Mouse (Mus musculus): ENCODE data around the gene Prrxl1. TPM values are rescaled to one million over a fixed set of nuclear protein-coding genes. Genes with fewer than 3 reads are reported as not detected.

Gene Prrxl1
- not detected in 2 replicates for polyA plus RNA-seq (2011; ENCODE audit: insufficient read length, low read depth, missing spikeins)

DNA sequence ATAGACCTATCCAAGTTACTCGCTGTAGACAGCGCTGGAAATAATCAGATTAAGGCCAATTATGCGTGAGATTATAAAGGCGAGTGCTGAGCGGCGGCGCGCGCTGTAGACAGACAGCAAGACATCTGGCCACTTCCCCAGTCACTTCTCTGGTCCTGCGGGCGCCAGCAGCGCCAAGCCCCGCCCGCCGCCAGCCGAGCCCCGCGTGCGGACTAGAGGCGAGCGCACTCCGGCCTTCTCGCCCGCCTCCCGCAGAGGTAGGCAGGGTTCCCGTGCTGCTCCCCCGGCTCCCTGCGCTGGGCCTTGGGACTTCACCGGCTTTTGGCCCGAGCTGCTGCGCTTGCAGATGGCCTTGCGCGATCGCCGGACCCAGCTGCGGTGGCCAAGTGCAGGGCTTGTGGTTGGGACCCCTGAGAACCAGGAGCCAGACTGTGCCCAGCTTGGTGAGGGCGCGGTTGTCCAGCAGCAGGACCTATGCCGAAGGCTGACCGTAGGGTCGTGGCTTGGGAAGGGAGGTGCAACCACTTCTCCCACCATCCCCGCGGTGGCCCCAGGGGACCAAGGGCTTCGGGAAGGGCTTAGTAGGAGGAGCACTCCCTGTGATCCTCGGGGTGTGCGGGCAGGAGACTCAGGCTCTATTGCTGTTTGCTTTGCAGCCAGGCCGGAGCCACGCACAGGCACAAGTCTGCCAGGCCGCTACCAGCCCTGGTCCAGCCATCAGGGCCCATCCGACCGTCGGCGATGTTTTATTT, at the start of gene Prrxl1:
Prrxl1 (plus strand) TSS at position 118 of the 752 bp plus-strand sequence.
- no peak within 1 kb of the TSS for H3K27ac ChIP-seq (ENCODE audit: insufficient read depth, low read length)
- TF ChIP-seq POLR2A (IDR thresholded peaks at IDR 0.05; ENCODE audit: low read depth, low read length) (no peak), CTCF (IDR thresholded peaks at IDR 0.05; ENCODE audit: borderline replicate concordance, insufficient read depth, low read length) (no peak)
- H3K4me1 ChIP-seq (ENCODE audit: control insufficient read depth, insufficient read depth, low read length): no peaks in the 10 kb centered on the region
- no peak within 1 kb of the TSS for H3K4me3 ChIP-seq (ENCODE audit: insufficient read depth, low read length)

DNA sequence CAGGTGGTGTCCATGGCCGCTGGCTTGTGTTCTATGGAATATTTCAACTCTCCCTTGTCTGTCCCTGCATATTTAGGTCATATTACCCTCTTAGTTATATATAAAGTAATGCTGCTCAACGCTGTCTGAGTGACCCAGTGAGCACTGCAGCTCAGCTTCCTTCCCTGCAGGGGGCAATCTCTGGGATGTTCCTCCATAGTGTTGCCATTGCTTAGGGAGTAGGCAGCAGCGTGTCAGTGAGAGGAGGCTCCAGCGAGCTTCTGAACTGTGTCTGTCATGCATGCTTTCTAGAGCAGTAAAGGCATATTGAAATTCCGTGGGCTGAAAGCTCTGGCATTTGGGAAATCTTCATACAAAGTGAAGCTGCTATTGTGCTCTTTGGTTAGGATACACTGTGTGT, 47.4 kb upstream of the Prrxl1 start:
- no peak overlapping the region for H3K4me3 ChIP-seq (ENCODE audit: insufficient read depth, low read length)
- TF ChIP-seq CTCF (IDR thresholded peaks at IDR 0.05; ENCODE audit: borderline replicate concordance, insufficient read depth, low read length) (no peak), POLR2A (IDR thresholded peaks at IDR 0.05; ENCODE audit: low read depth, low read length) (no peak)
- H3K27ac ChIP-seq (ENCODE audit: insufficient read depth, low read length): no peak overlapping the region
- H3K4me1 ChIP-seq (ENCODE audit: control insufficient read depth, insufficient read depth, low read length): no peaks in the 10 kb centered on the region

DNA sequence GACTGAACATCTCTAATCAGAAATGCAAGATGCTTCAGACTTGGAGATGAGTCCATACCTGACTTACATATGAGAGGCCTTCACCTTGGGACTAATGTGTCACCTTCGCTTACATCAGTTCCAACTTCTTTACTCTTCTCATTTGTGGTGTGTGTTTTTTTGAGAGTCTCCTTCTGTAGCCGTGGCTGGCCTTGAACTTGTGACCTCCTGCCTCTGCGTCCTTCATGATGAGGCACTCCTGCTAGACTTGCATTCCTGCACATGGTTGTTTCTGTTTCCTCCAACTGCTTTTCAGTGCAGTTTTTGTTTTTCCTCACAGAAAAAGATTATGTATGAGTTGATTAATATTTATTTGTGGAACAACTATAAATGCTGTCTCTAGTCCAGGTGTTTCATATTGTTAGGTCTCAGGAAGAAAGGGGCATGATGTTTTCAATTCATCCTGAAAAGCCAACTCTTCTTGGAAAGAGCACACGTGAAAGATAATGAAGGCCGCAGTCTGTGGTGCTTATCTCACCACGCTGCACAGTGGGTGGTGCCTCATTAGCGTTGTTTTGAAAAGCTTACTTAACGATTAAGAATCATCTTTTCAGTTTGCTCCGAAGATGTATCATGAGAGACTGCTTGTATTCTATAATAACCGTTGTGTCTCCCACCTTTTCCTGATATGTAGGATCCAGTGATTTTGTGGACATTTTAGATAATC, 45.9 kb upstream of the Prrxl1 start:
- TF ChIP-seq CTCF (IDR thresholded peaks at IDR 0.05; ENCODE audit: borderline replicate concordance, insufficient read depth, low read length) (no peak), POLR2A (IDR thresholded peaks at IDR 0.05; ENCODE audit: low read depth, low read length) (no peak)
- H3K4me1 ChIP-seq (ENCODE audit: control insufficient read depth, insufficient read depth, low read length): no peaks in the 10 kb centered on the region
- no peak overlapping the region for H3K27ac ChIP-seq (ENCODE audit: insufficient read depth, low read length)
- H3K4me3 ChIP-seq (ENCODE audit: insufficient read depth, low read length): no peak overlapping the region

DNA sequence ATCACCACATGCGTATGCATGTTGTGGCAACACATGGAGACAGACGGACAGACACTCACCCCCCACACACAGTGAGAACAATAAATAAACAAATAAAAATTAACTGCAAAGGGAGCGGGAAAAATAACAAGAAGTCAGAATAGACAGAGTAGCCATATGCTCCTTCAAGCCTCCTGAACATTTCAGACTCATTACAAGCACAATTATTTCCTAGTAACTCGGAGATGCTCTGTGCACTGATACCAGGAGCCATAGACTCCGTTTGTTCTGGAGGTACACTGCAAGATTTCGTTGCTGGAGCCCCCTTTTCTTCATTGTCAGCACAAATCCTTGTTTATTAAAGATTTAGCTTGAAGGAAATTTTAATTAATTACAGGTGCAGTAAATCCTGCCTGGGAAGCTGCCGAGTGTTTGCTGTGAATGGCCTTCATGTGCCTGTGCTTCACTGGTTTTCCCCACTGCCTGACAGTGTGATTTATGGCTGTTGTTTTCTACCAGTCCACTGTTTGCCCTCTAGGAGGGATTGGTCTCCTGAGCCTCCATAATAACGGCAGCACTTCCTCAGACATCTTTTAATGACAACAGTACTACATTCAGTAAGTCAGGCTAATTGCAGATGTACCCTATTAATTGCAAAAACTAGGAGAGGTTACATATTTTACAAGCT, 44.2 kb upstream of the Prrxl1 start:
- Histone ChIP-seq H3K27ac (ENCODE audit: insufficient read depth, low read length) (no peak overlapping the region), H3K4me1 (ENCODE audit: control insufficient read depth, insufficient read depth, low read length) (no peaks in the 10 kb centered on the region), H3K4me3 (ENCODE audit: insufficient read depth, low read length) (no peak overlapping the region)
- TF ChIP-seq CTCF (IDR thresholded peaks at IDR 0.05; ENCODE audit: borderline replicate concordance, insufficient read depth, low read length) (no peak), POLR2A (IDR thresholded peaks at IDR 0.05; ENCODE audit: low read depth, low read length) (no peak)

DNA sequence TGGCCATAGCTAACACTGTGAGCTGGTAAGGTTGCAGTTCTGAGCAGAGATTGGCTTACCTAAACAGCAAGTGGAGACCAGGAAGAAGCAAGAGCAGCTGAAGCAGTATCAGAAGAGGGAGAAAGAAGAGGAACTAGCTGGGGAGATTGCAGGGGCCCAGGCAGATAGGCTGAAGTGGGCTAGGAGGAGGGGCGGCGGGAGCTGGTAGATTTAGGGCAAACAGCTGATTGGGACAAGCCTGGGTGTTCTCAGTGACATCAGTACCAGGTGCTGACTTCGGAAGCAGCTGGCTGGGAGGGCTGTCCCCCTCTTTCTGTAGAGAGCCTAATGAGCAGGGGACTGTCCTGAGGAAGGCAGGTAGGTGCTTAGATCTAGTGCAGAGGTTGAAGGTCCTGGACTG, 37.8 kb upstream of the Prrxl1 start:
- no peak overlapping the region for H3K27ac ChIP-seq (ENCODE audit: insufficient read depth, low read length)
- no peak for TF ChIP-seq CTCF (IDR thresholded peaks at IDR 0.05; ENCODE audit: borderline replicate concordance, insufficient read depth, low read length)
- no peak for TF ChIP-seq POLR2A (IDR thresholded peaks at IDR 0.05; ENCODE audit: low read depth, low read length)
- H3K4me3 ChIP-seq (ENCODE audit: insufficient read depth, low read length): no peak overlapping the region
- no peaks in the 10 kb centered on the region for H3K4me1 ChIP-seq (ENCODE audit: control insufficient read depth, insufficient read depth, low read length)

DNA sequence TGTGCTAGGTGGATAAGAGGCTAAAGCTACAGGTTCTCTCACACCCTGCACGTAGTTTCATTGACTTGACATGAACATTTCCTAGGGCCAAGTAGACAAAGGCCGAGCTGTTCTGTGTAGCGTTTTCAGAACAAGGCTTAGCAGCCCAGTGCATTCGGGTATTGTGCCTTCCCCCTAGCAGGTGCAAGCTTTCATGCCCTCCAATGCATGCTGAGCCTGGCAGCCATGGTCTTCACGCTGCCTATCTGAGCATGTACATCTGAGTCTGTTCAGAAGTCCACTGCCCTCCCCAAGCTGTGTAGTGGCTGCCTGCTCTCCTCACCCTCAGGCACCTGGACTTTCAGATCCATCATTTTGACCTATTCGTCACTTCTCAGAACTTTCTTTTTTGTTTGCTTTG, 35.5 kb upstream of the Prrxl1 start:
- Histone ChIP-seq H3K27ac (ENCODE audit: insufficient read depth, low read length) (no peak overlapping the region), H3K4me1 (ENCODE audit: control insufficient read depth, insufficient read depth, low read length) (no peaks in the 10 kb centered on the region), H3K4me3 (ENCODE audit: insufficient read depth, low read length) (no peak overlapping the region)
- TF ChIP-seq POLR2A (IDR thresholded peaks at IDR 0.05; ENCODE audit: low read depth, low read length) (no peak), CTCF (IDR thresholded peaks at IDR 0.05; ENCODE audit: borderline replicate concordance, insufficient read depth, low read length) (no peak)

DNA sequence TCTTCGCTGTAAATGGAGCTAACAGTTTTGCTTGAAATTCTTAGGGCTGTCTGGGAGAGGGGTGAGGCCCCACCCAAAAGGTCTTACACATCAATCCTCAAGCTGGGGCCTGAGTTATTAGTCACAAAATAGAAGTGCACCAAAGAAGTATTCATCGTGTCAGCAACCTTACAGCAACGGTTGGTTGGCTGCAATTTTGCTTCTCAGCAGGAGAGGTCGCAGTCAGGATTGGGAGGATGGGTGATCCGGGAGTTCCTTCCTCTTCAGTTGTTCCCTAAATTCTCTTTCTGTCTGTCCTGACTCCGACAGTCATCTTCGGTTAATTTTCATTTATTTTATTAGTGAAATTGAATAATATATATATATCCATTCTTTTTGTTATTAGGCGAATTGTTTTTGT, 26.7 kb upstream of the Prrxl1 start:
- Histone ChIP-seq H3K4me1 (ENCODE audit: control insufficient read depth, insufficient read depth, low read length) (no peaks in the 10 kb centered on the region), H3K4me3 (ENCODE audit: insufficient read depth, low read length) (no peak overlapping the region), H3K27ac (ENCODE audit: insufficient read depth, low read length) (no peak overlapping the region)
- TF ChIP-seq CTCF (IDR thresholded peaks at IDR 0.05; ENCODE audit: borderline replicate concordance, insufficient read depth, low read length): no peak

DNA sequence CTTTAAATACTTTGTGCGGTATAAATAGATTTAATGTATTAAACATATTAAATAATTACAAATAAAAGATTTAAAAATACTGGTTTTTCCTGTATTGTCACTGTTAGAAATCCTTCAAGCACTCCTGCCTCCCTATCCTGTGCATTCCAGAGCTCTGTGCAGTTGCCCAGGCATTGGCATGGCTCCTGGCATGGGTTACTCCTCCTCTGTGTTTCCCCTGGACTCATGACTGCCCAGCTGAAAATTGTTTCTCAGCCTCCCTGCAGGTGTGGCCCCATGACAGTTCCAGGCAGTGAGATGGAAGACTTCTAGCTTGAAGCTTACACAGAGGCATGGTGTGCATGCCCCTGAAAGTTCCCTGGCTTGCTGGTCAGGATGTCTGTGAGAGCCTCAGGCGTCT, 20.8 kb upstream of the Prrxl1 start:
- H3K27ac ChIP-seq (ENCODE audit: insufficient read depth, low read length): no peak overlapping the region
- no peak overlapping the region for H3K4me3 ChIP-seq (ENCODE audit: insufficient read depth, low read length)
- TF ChIP-seq POLR2A (IDR thresholded peaks at IDR 0.05; ENCODE audit: low read depth, low read length) (no peak), CTCF (IDR thresholded peaks at IDR 0.05; ENCODE audit: borderline replicate concordance, insufficient read depth, low read length) (no peak)
- H3K4me1 ChIP-seq (ENCODE audit: control insufficient read depth, insufficient read depth, low read length): no peaks in the 10 kb centered on the region

DNA sequence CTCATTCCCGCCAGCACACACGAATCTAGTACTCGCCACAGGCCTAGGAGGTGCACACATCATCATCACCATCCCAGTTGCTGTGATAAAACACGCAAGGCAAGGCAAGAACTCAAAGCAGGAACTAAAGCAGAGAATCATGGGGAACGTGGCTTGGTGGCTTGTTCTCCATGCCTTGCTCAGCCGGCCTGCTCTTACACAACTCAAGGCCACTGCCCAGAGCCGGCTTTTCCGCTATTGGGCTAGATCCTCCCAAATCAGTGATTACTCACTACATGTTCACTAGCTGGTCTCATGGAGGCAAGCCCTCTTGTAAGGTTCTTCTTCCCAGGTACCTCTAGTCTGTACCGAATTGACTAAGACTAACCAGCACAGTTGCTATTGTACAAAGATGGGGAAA, 15.5 kb upstream of the Prrxl1 start:
- H3K27ac ChIP-seq (ENCODE audit: insufficient read depth, low read length): no peak overlapping the region
- H3K4me1 ChIP-seq (ENCODE audit: control insufficient read depth, insufficient read depth, low read length): no peaks in the 10 kb centered on the region
- no peak for TF ChIP-seq POLR2A (IDR thresholded peaks at IDR 0.05; ENCODE audit: low read depth, low read length)
- TF ChIP-seq CTCF (IDR thresholded peaks at IDR 0.05; ENCODE audit: borderline replicate concordance, insufficient read depth, low read length): no peak
- H3K4me3 ChIP-seq (ENCODE audit: insufficient read depth, low read length): no peak overlapping the region
